In genomic region chr8:120176605-120177004, GRCm38 (mm10) we compare ENCODE assay signal across 11 mouse cellular contexts. TPM values are rescaled to one million over a fixed set of nuclear protein-coding genes. Genes with fewer than 3 reads are reported as not detected.
A peak's percentile ranks its signal among the peaks of the same experiment; 100 is the strongest.
DNase-seq lines count a peak whose midpoint lies in the region; ATAC-seq and TF ChIP-seq lines count a peak whose summit lies in the region.
"Had no signal": no experiment of that assay in that cellular context is flagged by ENCODE, and none has a peak within 500 bp of the region (broad histone marks: within the 10 kb centered on the region; RNA-seq: fewer than 3 reads in every experiment).

No protein-coding gene starts in this region.

- peaks cover 45% of the 10 kb centered on the region for H3K27me3 ChIP-seq in heart, embryonic 13.5 days (replicated peaks)
- peaks cover 7% of the 10 kb centered on the region for H3K27me3 ChIP-seq in embryonic facial prominence, embryonic 11.5 days (ENCODE audit: control insufficient read depth, insufficient read depth, low read length)
- peaks cover 33% of the 10 kb centered on the region for H3K27me3 ChIP-seq in hindbrain, embryonic 13.5 days
- peaks cover 4% of the 10 kb centered on the region; the same call in 1 of the 2 replicates for H3K27me3 ChIP-seq in midbrain, postnatal 0 days (ENCODE audit: insufficient read depth, low read length)
- H3K27me3 ChIP-seq in liver, embryonic 12.5 days (replicated peaks), result peaks cover 63% of the 10 kb centered on the region
- H3K27me3 ChIP-seq: Patski had no signal

- no peak overlapping the region for H3K4me2 ChIP-seq in heart, embryonic 13.5 days
- H3K4me2 ChIP-seq in embryonic facial prominence, embryonic 11.5 days (ENCODE audit: low read depth, low read length), result peak overlapping the region; percentile 54
- H3K4me2 ChIP-seq in hindbrain, embryonic 13.5 days, result peak overlapping the region; percentile 42
- H3K4me2 ChIP-seq in midbrain, postnatal 0 days (ENCODE audit: low read depth, low read length, poor library complexity, severe bottlenecking), result no peak overlapping the region
- H3K4me2 ChIP-seq in liver, embryonic 12.5 days, result no peak overlapping the region

- no peaks in the 10 kb centered on the region for H3K36me3 ChIP-seq in heart, embryonic 13.5 days
- no peaks in the 10 kb centered on the region for H3K36me3 ChIP-seq in embryonic facial prominence, embryonic 11.5 days (replicated peaks; ENCODE audit: control insufficient read depth, insufficient read depth, low read depth, low read length)
- no peaks in the 10 kb centered on the region for H3K36me3 ChIP-seq in hindbrain, embryonic 13.5 days
- H3K36me3 ChIP-seq in midbrain, postnatal 0 days (ENCODE audit: insufficient read depth, low read length), result no peaks in the 10 kb centered on the region
- no peaks in the 10 kb centered on the region for H3K36me3 ChIP-seq in liver, embryonic 12.5 days
- H3K36me3 ChIP-seq: limb, embryonic 15.5 days had no signal

- no peak overlapping the region for H3K27ac ChIP-seq in heart, embryonic 13.5 days (replicated peaks)
- peak overlapping the region; percentile 52; the same call in 1 of the 2 replicates for H3K27ac ChIP-seq in embryonic facial prominence, embryonic 11.5 days (replicated peaks; ENCODE audit: low read depth, low read length)
- peak overlapping the region; percentile 83 for H3K27ac ChIP-seq in hindbrain, embryonic 13.5 days
- H3K27ac ChIP-seq in midbrain, postnatal 0 days (ENCODE audit: low read depth, low read length), result peak overlapping the region; percentile 69; the same call in 1 of the 2 replicates
- no peak overlapping the region for H3K27ac ChIP-seq in liver, embryonic 12.5 days
- H3K27ac ChIP-seq: limb, embryonic 15.5 days had no signal

- intact Hi-C loops in heart, postnatal 36 days (cut with DNase I), result loop anchor here (5.0 to 10.0 kb wide), 2 partner anchors 186 to 358 kb away; no protein-coding TSS in a partner anchor
- intact Hi-C loops in gastrocnemius, postnatal 36 days (cut with DNase I), result loop anchor here (5.0 to 10.0 kb wide), 3 partner anchors 36 to 428 kb away; no protein-coding TSS in a partner anchor

- peak; percentile 36; the same call in 1 of the 2 replicates for TF ChIP-seq CTCF in midbrain, postnatal 0 days (IDR thresholded peaks at IDR 0.05)

- H3K9ac ChIP-seq in heart, embryonic 13.5 days, result 0 out of 2 replicates have a peak overlapping the region, but pooled peaks have one; percentile 54
- no peak overlapping the region for H3K9ac ChIP-seq in embryonic facial prominence, embryonic 11.5 days (replicated peaks; ENCODE audit: low read length)
- peak overlapping the region; percentile 62 for H3K9ac ChIP-seq in hindbrain, embryonic 13.5 days
- no peak overlapping the region; the same call in 1 of the 2 replicates for H3K9ac ChIP-seq in midbrain, postnatal 0 days (replicated peaks; ENCODE audit: low read length, poor library complexity, severe bottlenecking)
- H3K9ac ChIP-seq in liver, embryonic 12.5 days, result no peak overlapping the region
- H3K9ac ChIP-seq: limb, embryonic 15.5 days had no signal

- whole genome bisulfite sequencing in heart, embryonic 13.5 days, result 33% methylated on average over 4 of the region's 4 CpGs
- 6% methylated on average over 4 of the region's 4 CpGs for WGBS in embryonic facial prominence, embryonic 11.5 days
- 11% methylated on average over 4 of the region's 4 CpGs for WGBS in hindbrain, embryonic 13.5 days
- 20% methylated on average over 4 of the region's 4 CpGs for WGBS in midbrain, postnatal 0 days
- 22% methylated on average over 4 of the region's 4 CpGs for WGBS in liver, embryonic 12.5 days (ENCODE audit: insufficient replicate concordance)

- no peak overlapping the region for H3K4me3 ChIP-seq in heart, embryonic 13.5 days
- H3K4me3 ChIP-seq in embryonic facial prominence, embryonic 11.5 days (ENCODE audit: low read depth, low read length), result no peak overlapping the region
- no peak overlapping the region for H3K4me3 ChIP-seq in hindbrain, embryonic 13.5 days
- no peak overlapping the region for H3K4me3 ChIP-seq in midbrain, postnatal 0 days (ENCODE audit: low read depth, low read length)
- no peak overlapping the region for H3K4me3 ChIP-seq in liver, embryonic 12.5 days
- H3K4me3 ChIP-seq: limb, embryonic 15.5 days had no signal

- H3K4me1 ChIP-seq in heart, embryonic 13.5 days, result peaks cover 28% of the 10 kb centered on the region
- H3K4me1 ChIP-seq in embryonic facial prominence, embryonic 11.5 days (ENCODE audit: control insufficient read depth, insufficient read depth, low read length), result peaks cover 16% of the 10 kb centered on the region
- peaks cover 48% of the 10 kb centered on the region for H3K4me1 ChIP-seq in hindbrain, embryonic 13.5 days (replicated peaks)
- H3K4me1 ChIP-seq in midbrain, postnatal 0 days (ENCODE audit: insufficient read depth, low read length), result peaks cover 17% of the 10 kb centered on the region
- peaks cover 15% of the 10 kb centered on the region for H3K4me1 ChIP-seq in liver, embryonic 12.5 days

- DNase-seq in heart, postnatal 36 days, result no peak
- peak; percentile 9 for DNase-seq in embryonic facial prominence, embryonic 11.5 days (ENCODE audit: low spot score)
- DNase-seq in midbrain, postnatal 0 days (ENCODE audit: low spot score), result peak; percentile 33
- no peak for DNase-seq in adrenal gland, postnatal 25 days
- DNase-seq in gastrocnemius, postnatal 36 days, result no peak

- no peak for ATAC-seq in heart, embryonic 13.5 days (ENCODE audit: extremely low read depth, insufficient number of reproducible peaks, low FRiP score, low TSS enrichment)
- 0 out of 2 replicates have a peak, but pooled peaks have one; percentile 2 for ATAC-seq in embryonic facial prominence, embryonic 11.5 days (replicated peaks; ENCODE audit: insufficient number of reproducible peaks, low FRiP score, low TSS enrichment, low read depth)
- ATAC-seq in hindbrain, embryonic 13.5 days (ENCODE audit: low FRiP score), result peak; percentile 23; the same call in 1 of the 2 replicates
- ATAC-seq in midbrain, postnatal 0 days (ENCODE audit: low FRiP score), result no peak
- no peak for ATAC-seq in liver, embryonic 12.5 days

- H3K9me3 ChIP-seq in heart, embryonic 13.5 days, result no peaks in the 10 kb centered on the region
- H3K9me3 ChIP-seq in embryonic facial prominence, embryonic 11.5 days (replicated peaks; ENCODE audit: control insufficient read depth, low read length), result no peaks in the 10 kb centered on the region
- no peaks in the 10 kb centered on the region for H3K9me3 ChIP-seq in hindbrain, embryonic 13.5 days
- no peaks in the 10 kb centered on the region for H3K9me3 ChIP-seq in midbrain, postnatal 0 days (ENCODE audit: low read length)
- H3K9me3 ChIP-seq in liver, embryonic 12.5 days (replicated peaks), result no peaks in the 10 kb centered on the region
- H3K9me3 ChIP-seq: limb, embryonic 15.5 days had no signal

RNA-seq across cellular contexts. Expression of gene Fam92b, which starts 0.7 kb away (rescaled TPM):
- not detected in 2 replicates for polyA plus RNA-seq in heart, embryonic 13.5 days (2015; fragmentation: Nextera tagmentation; extraction: Ambion mirVana)
- total RNA-seq in heart, postnatal 36 days (2021), result not detected
- 1.4 and 1.5 TPM in 2 replicates for polyA plus RNA-seq in embryonic facial prominence, embryonic 11.5 days (2014; fragmentation: Nextera tagmentation; extraction: Ambion mirVana)
- 2.2 and 2.6 TPM in 2 replicates for polyA plus RNA-seq in hindbrain, embryonic 13.5 days (2015; fragmentation: Nextera tagmentation; extraction: Ambion mirVana)
- 1.0 and 2.0 TPM in 2 replicates for total RNA-seq in midbrain, postnatal 0 days (2014; rRNA removed)
- polyA plus RNA-seq in midbrain, postnatal 0 days (2015; fragmentation: Nextera tagmentation; extraction: Ambion mirVana), result 1.7 and 2.4 TPM in 2 replicates
- total RNA-seq in adrenal gland, postnatal 25 days (2021), result 1.6 TPM in 1 of 2 replicates, not detected in the other
- total RNA-seq in gastrocnemius, postnatal 36 days (2021), result not detected
- polyA plus RNA-seq in liver, embryonic 12.5 days (2016; fragmentation: Nextera tagmentation; extraction: Ambion mirVana), result not detected in 2 replicates
- polyA plus RNA-seq: heart, embryonic 14.5 days; limb, embryonic 15.5 days had no signal

RNA-seq across cellular contexts. Expression of gene Gse1, which starts 51.7 kb away (rescaled TPM):
- polyA plus RNA-seq in heart, embryonic 13.5 days (2015; fragmentation: Nextera tagmentation; extraction: Ambion mirVana), result 8.5 and 8.6 TPM in 2 replicates
- total RNA-seq in heart, postnatal 36 days (2021), result 10 to 100 TPM; 21.2 to 26.6 TPM
- polyA plus RNA-seq in embryonic facial prominence, embryonic 11.5 days (2014; fragmentation: Nextera tagmentation; extraction: Ambion mirVana), result 7.5 and 8.1 TPM in 2 replicates
- 21.3 and 22.1 TPM in 2 replicates for polyA plus RNA-seq in hindbrain, embryonic 13.5 days (2015; fragmentation: Nextera tagmentation; extraction: Ambion mirVana)
- 47.3 and 51.3 TPM in 2 replicates for total RNA-seq in midbrain, postnatal 0 days (2014; rRNA removed)
- 9.9 and 12.4 TPM in 2 replicates for polyA plus RNA-seq in midbrain, postnatal 0 days (2015; fragmentation: Nextera tagmentation; extraction: Ambion mirVana)
- 40.1 and 48.8 TPM in 2 replicates for total RNA-seq in adrenal gland, postnatal 25 days (2021)
- total RNA-seq in gastrocnemius, postnatal 36 days (2021), result 10 to 100 TPM; 28.9 to 30.8 TPM
- polyA plus RNA-seq in liver, embryonic 12.5 days (2016; fragmentation: Nextera tagmentation; extraction: Ambion mirVana), result 14.5 and 15.9 TPM in 2 replicates

Comparison
In these comparisons a context has a peak if more than half of its experiments do, and no peak if none do; other contexts are left out.
1. ATAC-seq: peak in embryonic facial prominence, embryonic 11.5 days (single experiment) and hindbrain, embryonic 13.5 days (single experiment); none in heart, embryonic 13.5 days (single experiment), midbrain, postnatal 0 days (single experiment) and liver, embryonic 12.5 days (single experiment).
2. H3K27ac ChIP-seq: peak in embryonic facial prominence, embryonic 11.5 days (single experiment), hindbrain, embryonic 13.5 days (single experiment) and midbrain, postnatal 0 days (single experiment); none in heart, embryonic 13.5 days (single experiment) and liver, embryonic 12.5 days (single experiment).
3. H3K4me2 ChIP-seq: peak in embryonic facial prominence, embryonic 11.5 days (single experiment) and hindbrain, embryonic 13.5 days (single experiment); none in heart, embryonic 13.5 days (single experiment), midbrain, postnatal 0 days (single experiment) and liver, embryonic 12.5 days (single experiment).
4. H3K9ac ChIP-seq: peak in heart, embryonic 13.5 days (single experiment) and hindbrain, embryonic 13.5 days (single experiment); none in embryonic facial prominence, embryonic 11.5 days (single experiment), midbrain, postnatal 0 days (single experiment) and liver, embryonic 12.5 days (single experiment).
5. DNase-seq: peak in embryonic facial prominence, embryonic 11.5 days (single experiment) and midbrain, postnatal 0 days (single experiment); none in heart, postnatal 36 days (0 of 2), adrenal gland, postnatal 25 days (single experiment) and gastrocnemius, postnatal 36 days (0 of 2).